Mouse (Mus musculus) liver, adult 2 months (tissue): ENCODE data around the gene Il3.

Experiments used
- CTCF ChIP-seq: fragments of 200-500 bp; IDR thresholded peaks from 2 replicates; pipeline ENCODE4 v1.5.1; 2011; ENCODE audit warnings: low read depth, low read length, control low read depth
- POLR2A ChIP-seq: fragments of 200-500 bp; IDR thresholded peaks from 2 replicates; pipeline ENCODE4 v1.6.1; 2011; ENCODE audit warnings: low read length, control low read depth; ENCODE audit not compliant: insufficient read depth; ENCODE audit errors: extremely low read depth

DNA sequence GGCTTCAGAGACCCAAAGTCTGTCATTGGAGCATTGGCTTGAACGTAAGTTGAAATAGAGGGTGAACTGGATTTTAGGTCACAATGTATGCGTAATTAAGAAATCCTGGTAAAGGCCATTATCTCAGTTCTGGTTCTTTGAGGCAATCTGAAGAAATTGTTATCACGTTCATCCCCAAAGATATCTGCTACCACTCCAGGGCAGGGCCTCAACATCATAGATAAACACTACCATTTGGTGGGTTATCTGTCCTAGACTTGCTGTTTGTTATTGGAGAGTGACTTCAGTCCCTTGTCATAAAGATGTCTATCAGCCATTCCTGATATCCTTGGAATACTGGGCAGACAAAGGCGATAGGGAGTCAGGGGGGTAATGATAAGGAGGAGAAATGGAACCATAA lies 28.9 kb upstream of the Il3 start:
- TF ChIP-seq CTCF (no peak), POLR2A (no peak)
